Comparison of ENCODE assay signal across 12 mouse cellular contexts in genomic region chrX:142560209-142560912, GRCm38 (mm10).
DNase-seq lines count a peak whose midpoint lies in the region; ATAC-seq and TF ChIP-seq lines count a peak whose summit lies in the region.
"Had no signal": no experiment of that assay in that cellular context is flagged by ENCODE, and none has a peak within 500 bp of the region (broad histone marks: within the 10 kb centered on the region; RNA-seq: fewer than 3 reads in every experiment).

No protein-coding gene starts in this region.

- intact Hi-C loops in heart, adult 2 months (cut with DNase I): no loop called here
- intact Hi-C loops in heart, postnatal 25 days (cut with DNase I): no loop called here

- no peaks in the 10 kb centered on the region for H3K4me1 ChIP-seq in heart, adult 2 months (ENCODE audit: control insufficient read depth, insufficient read depth, low read length)
- H3K4me1 ChIP-seq: embryonic facial prominence, embryonic 15.5 days had no signal

- peak; percentile 27 for TF ChIP-seq CTCF in heart, adult 2 months (IDR thresholded peaks at IDR 0.05)

- H3K9ac ChIP-seq in heart, adult 2 months (ENCODE audit: low read depth, low read length): no peak overlapping the region
- H3K9ac ChIP-seq: embryonic facial prominence, embryonic 15.5 days had no signal

- no peak overlapping the region for H3K27ac ChIP-seq in heart, adult 2 months
- H3K27ac ChIP-seq: embryonic facial prominence, embryonic 15.5 days had no signal

- H3K36me3 ChIP-seq in heart, adult 2 months (ENCODE audit: control insufficient read depth, insufficient read depth, low read length): no peaks in the 10 kb centered on the region
- H3K36me3 ChIP-seq: embryonic facial prominence, embryonic 15.5 days had no signal

- no peak for ATAC-seq in activated CD4-positive, CD25-positive, alpha-beta regulatory T cell, adult 4 months

- H3K4me3 ChIP-seq in heart, adult 2 months: no peak overlapping the region
- H3K4me3 ChIP-seq: embryonic facial prominence, embryonic 15.5 days; myocyte had no signal

- TF ChIP-seq POLR2A in heart, adult 2 months (IDR thresholded peaks at IDR 0.05; ENCODE audit: insufficient read depth, low read depth, low read length): no peak

- no peak for TF ChIP-seq EP300 in heart, adult 2 months (IDR thresholded peaks at IDR 0.05; ENCODE audit: insufficient read depth, low read depth, low read length)

- no peak for DNase-seq in heart, adult 2 months
- DNase-seq in heart, postnatal 25 days (ENCODE audit: low spot score): no peak
- DNase-seq in lung, postnatal 14 days: peak; percentile 7
- no peak for DNase-seq in lung, adult 18-20 months
- peak; percentile 57 for DNase-seq in adipocyte (ENCODE audit: low spot score)
- DNase-seq in kidney, postnatal 14 days: peak; percentile 31
- DNase-seq in left cerebral cortex, adult 8-10 months (ENCODE audit: low spot score in 2 of 2): no peak
- DNase-seq: cerebellum, adult 8-10 months; heart, postnatal 36 days had no signal

- H3K27me3 ChIP-seq in heart, adult 2 months (ENCODE audit: control insufficient read depth, insufficient read depth, low read length): no peaks in the 10 kb centered on the region

- no peaks in the 10 kb centered on the region for H3K79me2 ChIP-seq in heart, adult 2 months (replicated peaks; ENCODE audit: control insufficient read depth, insufficient read depth, low read length)

- WGBS in heart, adult 2 months: 58% methylated on average over 2 of the region's 2 CpGs

Comparison
In these comparisons a context has a peak if more than half of its experiments do, and no peak if none do; other contexts are left out.
1. DNase-seq: peak in lung, postnatal 14 days (single experiment), adipocyte (single experiment) and kidney, postnatal 14 days (single experiment); none in heart, adult 2 months (0 of 2), heart, postnatal 25 days (single experiment), lung, adult 18-20 months (0 of 2) and left cerebral cortex, adult 8-10 months (0 of 2).